Mouse (Mus musculus) MEL (cell line): Measurements from ENCODE around the gene Prrt3. TPM values are rescaled to one million over a fixed set of nuclear protein-coding genes. Genes with fewer than 3 reads are reported as not detected.
A peak's percentile ranks its signal among the peaks of the same experiment; 100 is the strongest.

Experiments
- DNase-seq: peaks from one replicate; pipeline ENCODE4 v3.0.0; 2011; ENCODE audit warnings: low read depth, low spot score
- H3K27ac ChIP-seq: 2 replicates; pipeline ENCODE4 v1.5.1; 2012; ENCODE audit warnings: low read depth, mild to moderate bottlenecking, control low read depth, low read length, moderate library complexity; ENCODE audit not compliant: control insufficient read depth
- H3K27me3 ChIP-seq, 2 experiments: fragments of 150-350 bp in 1 of 2; sonication (generic) in 1 of 2; 2 replicates each; pipeline ENCODE4 v1.6.1; 2012; ENCODE audit warnings: low read length in 2 of 2, mild to moderate bottlenecking in 2 of 2, improper control_type of control experiment in 1 of 2, moderate library complexity in 1 of 2; ENCODE audit not compliant: insufficient read depth in 2 of 2, control insufficient read depth in 1 of 2
- H3K36me3 ChIP-seq, 2 experiments: 2 replicates each; pipeline ENCODE4 v1.6.1; 2012 to 2014; ENCODE audit warnings: low read length in 2 of 2, improper control_type of control experiment in 1 of 2, inconsistent platforms in 1 of 2, mild to moderate bottlenecking in 1 of 2; ENCODE audit not compliant: insufficient read depth in 2 of 2, control insufficient read depth in 1 of 2
- H3K4me1 ChIP-seq, 2 experiments: fragments of 150-350 bp in 1 of 2; sonication (generic) in 1 of 2; 2 replicates each; pipeline ENCODE4 v1.6.1; 2012; ENCODE audit warnings: low read length in 2 of 2, improper control_type of control experiment in 1 of 2, mild to moderate bottlenecking in 1 of 2; ENCODE audit not compliant: insufficient read depth in 2 of 2, control insufficient read depth in 1 of 2
- H3K4me3 ChIP-seq, 2 experiments: fragments of 150-350 bp in 1 of 2; sonication (generic) in 1 of 2; 2 replicates each; pipeline ENCODE4 v1.5.1; 2012; ENCODE audit warnings: low read depth in 2 of 2, low read length in 2 of 2, mild to moderate bottlenecking in 2 of 2, moderate library complexity in 2 of 2, control low read depth in 1 of 2, improper control_type of control experiment in 1 of 2; ENCODE audit not compliant: control insufficient read depth in 1 of 2, insufficient read depth in 1 of 2
- H3K79me2 ChIP-seq: 2 replicates; pipeline ENCODE4 v1.6.1; 2012; ENCODE audit warnings: mild to moderate bottlenecking, low read length, moderate library complexity; ENCODE audit not compliant: control insufficient read depth, poor library complexity, insufficient read depth
- H3K9ac ChIP-seq: 2 replicates; pipeline ENCODE4 v1.6.1; 2012; ENCODE audit warnings: low read depth, mild to moderate bottlenecking, control low read depth, low read length, moderate library complexity; ENCODE audit not compliant: control insufficient read depth, poor library complexity, severe bottlenecking
- H3K9me3 ChIP-seq: fragments of 150-350 bp; sonication (generic); replicated peaks from 2 replicates; pipeline ENCODE4 v1.6.1; 2012; ENCODE audit warnings: mild to moderate bottlenecking, low read length, improper control_type of control experiment, moderate library complexity; ENCODE audit not compliant: insufficient read depth
- BHLHE40 ChIP-seq: IDR thresholded peaks from 2 replicates; pipeline ENCODE4 v1.6.1; 2012; ENCODE audit warnings: low read depth, mild to moderate bottlenecking, inconsistent platforms, low read length, improper control_type of control experiment, borderline replicate concordance
- CHD1 ChIP-seq: IDR thresholded peaks from 2 replicates; pipeline ENCODE4 v1.6.1; 2012; ENCODE audit warnings: low read depth, mild to moderate bottlenecking, inconsistent platforms, low read length, improper control_type of control experiment
- CHD2 ChIP-seq: IDR thresholded peaks from 2 replicates; pipeline ENCODE4 v1.6.1; 2011; ENCODE audit warnings: low read length, improper control_type of control experiment
- E2F4 ChIP-seq: IDR thresholded peaks from 2 replicates; pipeline ENCODE4 v1.6.1; 2011; ENCODE audit warnings: low read depth, low read length, improper control_type of control experiment, borderline replicate concordance
- ELF1 ChIP-seq: IDR thresholded peaks from 2 replicates; pipeline ENCODE4 v1.6.1; 2014; ENCODE audit warnings: low read depth, mild to moderate bottlenecking, inconsistent platforms, low read length, improper control_type of control experiment, moderate library complexity
- EP300 ChIP-seq, 2 experiments: IDR thresholded peaks; 2 replicates each; pipeline ENCODE4 v1.6.1; 2011; ENCODE audit warnings: improper control_type of control experiment in 2 of 2, low read length in 2 of 2, low read depth in 1 of 2, mild to moderate bottlenecking in 1 of 2
- ETS1 ChIP-seq: IDR thresholded peaks from 2 replicates; pipeline ENCODE4 v1.6.1; 2012; ENCODE audit warnings: low read depth, mild to moderate bottlenecking, inconsistent platforms, low read length, improper control_type of control experiment, moderate library complexity
- GABPA ChIP-seq: IDR thresholded peaks from 2 replicates; pipeline ENCODE4 v1.6.1; 2012; ENCODE audit warnings: low read depth, mild to moderate bottlenecking, inconsistent platforms, low read length, improper control_type of control experiment, moderate library complexity
- GATA1 ChIP-seq: IDR thresholded peaks from 2 replicates; pipeline ENCODE4 v1.6.1; 2011; ENCODE audit warnings: low read depth, low read length, improper control_type of control experiment
- HCFC1 ChIP-seq: IDR thresholded peaks from 2 replicates; pipeline ENCODE4 v1.6.1; 2012; ENCODE audit warnings: low read depth, mild to moderate bottlenecking, inconsistent platforms, low read length, improper control_type of control experiment, moderate library complexity
- JUND ChIP-seq: IDR thresholded peaks from 2 replicates; pipeline ENCODE4 v1.6.1; 2011; ENCODE audit warnings: low read depth, mild to moderate bottlenecking, improper control_type of control experiment, low read length
- KAT2A ChIP-seq: conservative IDR thresholded peaks from 2 replicates; pipeline ENCODE4 v1.6.1; 2012; ENCODE audit warnings: low read depth, low read length, improper control_type of control experiment, inconsistent platforms
- MAX ChIP-seq: IDR thresholded peaks from 2 replicates; pipeline ENCODE4 v1.6.1; 2011; ENCODE audit warnings: low read length, improper control_type of control experiment
- MEF2A ChIP-seq: IDR thresholded peaks from 2 replicates; pipeline ENCODE4 v1.6.1; 2014; ENCODE audit warnings: low read depth, mild to moderate bottlenecking, inconsistent platforms, low read length, improper control_type of control experiment; ENCODE audit not compliant: poor library complexity, insufficient replicate concordance, severe bottlenecking; ENCODE audit errors: extremely low read depth
- MXI1 ChIP-seq: IDR thresholded peaks from 2 replicates; pipeline ENCODE4 v1.6.1; 2011; ENCODE audit warnings: mild to moderate bottlenecking, low read depth, low read length, improper control_type of control experiment
- MYB ChIP-seq: IDR thresholded peaks from 2 replicates; pipeline ENCODE4 v1.6.1; 2011; ENCODE audit warnings: mild to moderate bottlenecking, low read depth, low read length, improper control_type of control experiment
- NELFE ChIP-seq: IDR thresholded peaks from 2 replicates; pipeline ENCODE4 v1.6.1; 2011; ENCODE audit warnings: low read depth, low read length, improper control_type of control experiment
- NRF1 ChIP-seq: IDR thresholded peaks from 2 replicates; pipeline ENCODE4 v1.6.1; 2014; ENCODE audit warnings: low read depth, mild to moderate bottlenecking, inconsistent platforms, low read length, improper control_type of control experiment, moderate library complexity; ENCODE audit not compliant: poor library complexity, insufficient read depth, severe bottlenecking
- POLR2A ChIP-seq, 2 experiments: IDR thresholded peaks; 2 replicates each; pipeline ENCODE4 v1.6.1; 2011 to 2012; ENCODE audit warnings: low read length in 2 of 2, mild to moderate bottlenecking in 2 of 2, control low read depth in 1 of 2, improper control_type of control experiment in 1 of 2, low read depth in 1 of 2, moderate library complexity in 1 of 2; ENCODE audit not compliant: control insufficient read depth in 1 of 2, insufficient read depth in 1 of 2, poor library complexity in 1 of 2
- POLR2AphosphoS2 ChIP-seq: IDR thresholded peaks from 2 replicates; pipeline ENCODE4 v1.6.1; 2011; ENCODE audit warnings: low read length, improper control_type of control experiment
- RCOR1 ChIP-seq: IDR thresholded peaks from 2 replicates; pipeline ENCODE4 v1.6.1; 2012; ENCODE audit warnings: low read depth, mild to moderate bottlenecking, inconsistent platforms, low read length, improper control_type of control experiment
- SIN3A ChIP-seq: IDR thresholded peaks from 2 replicates; pipeline ENCODE4 v1.6.1; 2012; ENCODE audit warnings: low read length, improper control_type of control experiment, inconsistent platforms
- TCF12 ChIP-seq: IDR thresholded peaks from 2 replicates; pipeline ENCODE4 v1.6.1; 2014; ENCODE audit warnings: low read depth, mild to moderate bottlenecking, inconsistent platforms, low read length, improper control_type of control experiment, moderate library complexity
- UBTF ChIP-seq: IDR thresholded peaks from 2 replicates; pipeline ENCODE4 v1.6.1; 2012; ENCODE audit warnings: low read depth, mild to moderate bottlenecking, inconsistent platforms, low read length, improper control_type of control experiment, moderate library complexity, borderline replicate concordance; ENCODE audit not compliant: insufficient read depth
- ZMIZ1 ChIP-seq: IDR thresholded peaks from 2 replicates; pipeline ENCODE4 v1.6.1; 2012; ENCODE audit warnings: low read depth, mild to moderate bottlenecking, inconsistent platforms, low read length, improper control_type of control experiment, moderate library complexity
- polyA plus RNA-seq, 2 experiments: library from polyadenylated mRNA; stranded (reverse) in 1 of 2; unstranded in 1 of 2; fragments of >175 nt in 1 of 2; fragments of >200 nt in 1 of 2; gene quantifications; 2 replicates each; pipeline versions ENCODE4 v1.2.1 to v1.2.4; 2012; ENCODE audit warnings: low replicate concordance in 2 of 2, low read depth in 1 of 2; ENCODE audit not compliant: insufficient read length in 2 of 2, insufficient read depth in 1 of 2, missing spikeins in 1 of 2
- total RNA-seq: library from RNA; depleted of rRNA; stranded (reverse); fragments of 300-350 nt; gene quantifications from 2 replicates; pipeline ENCODE4 v1.2.3, GENCODE M21; 2012

Gene Prrt3
- total and polyA plus RNA-seq, 3 experiments, result 0.08 to 0.10 TPM; not detected in 1

DNA sequence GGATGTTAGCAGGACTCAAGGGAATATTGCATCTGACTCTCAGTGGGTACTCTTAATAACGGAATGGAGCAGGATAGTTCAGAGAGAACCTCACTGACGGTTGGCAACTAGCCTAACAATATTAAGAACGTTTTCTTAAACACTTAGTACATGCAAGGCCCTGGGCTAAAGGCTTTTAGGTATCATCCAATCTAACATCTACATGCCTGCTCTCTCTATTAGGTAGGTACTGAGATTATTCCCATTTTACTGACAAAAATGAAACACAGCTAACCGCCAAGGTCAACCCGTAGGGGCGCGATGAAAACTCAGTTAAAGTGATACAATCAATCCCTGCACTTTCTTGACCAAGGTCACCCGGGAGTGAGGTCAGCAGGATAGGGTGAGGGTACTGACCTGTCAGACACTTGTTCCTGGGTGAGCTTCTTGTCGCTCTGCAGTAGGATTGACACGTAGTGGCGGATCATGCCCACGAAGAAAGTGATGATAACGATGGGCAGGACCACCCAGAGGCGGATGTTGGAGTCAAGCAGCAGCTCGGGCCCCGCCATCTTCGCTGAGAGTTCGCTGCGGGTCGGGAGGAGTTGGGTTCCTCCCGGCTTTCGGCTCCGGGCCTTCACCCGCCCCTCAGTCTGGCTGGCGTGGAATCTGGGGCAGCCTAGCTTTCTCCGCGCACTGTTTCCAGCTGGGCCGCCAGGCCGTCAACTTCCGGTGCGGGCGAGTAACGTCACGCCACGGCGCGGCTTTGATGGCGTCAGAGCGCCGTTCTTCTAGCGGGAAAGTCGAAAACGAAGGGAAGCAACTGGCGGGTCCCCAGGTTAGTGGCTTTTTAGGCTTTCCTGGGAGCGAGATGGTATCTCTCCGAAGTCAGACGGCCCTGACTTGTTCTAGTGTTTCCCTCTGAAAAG, 29.5 kb upstream of the Prrt3 start, which contains the start of the genes Emc3 and Fancd2:
Gene Emc3 (minus strand): TSS at position 721 of the 908 bp plus-strand sequence.
Gene Fancd2 (plus strand): TSS at position 751 of the 908 bp plus-strand sequence.
- Histone ChIP-seq H3K79me2 (peaks cover 32% of the 10 kb centered on the region), H3K27me3 (no peaks in the 10 kb centered on the region), H3K4me3 (peak within 1 kb of the TSS; percentile 55 to 88), H3K9ac (peak within 1 kb of the TSS; percentile 76)
- TF ChIP-seq EP300 (IDR thresholded peaks at IDR 0.05; ENCODE audit: low read depth in 1 of 2, low read length in 2 of 2) (0 out of 4 replicates have a peak, but pooled peaks of 1 of the 2 experiments have one; percentile 32), GATA1 (peak; percentile 60), CHD1 (no peak), NELFE (peak; percentile 87), ETS1 (peak; percentile 78), RCOR1 (no peak), ZMIZ1 (no peak), MXI1 (peak; percentile 92), POLR2A (IDR thresholded peaks at IDR 0.05; ENCODE audit: control insufficient read depth in 1 of 2, insufficient read depth in 1 of 2, low read depth in 1 of 2, low read length in 2 of 2, poor library complexity in 1 of 2) (peak; percentile 55 to 84; a peak in 3 of 4 replicates), JUND (no peak), SIN3A (peak; percentile 100), HCFC1 (peak; percentile 97), ELF1 (peak; percentile 98), TCF12 (peak; percentile 66), MAX (peak; percentile 64; the same call in 1 of the 2 replicates), E2F4 (peak; percentile 97), KAT2A (peak; percentile 82)
- TF ChIP-seq, all 39 proteins: peak for 13
- H3K27ac ChIP-seq, result peak within 1 kb of the TSS; percentile 76
- peaks cover 0 to 12% of the 10 kb centered on the region in 2 experiments; a peak in 2 of 4 replicates for H3K36me3 ChIP-seq
- DNase-seq, result peak; percentile 94
- H3K4me1 ChIP-seq, result peaks cover 8% of the 10 kb centered on the region in 2 experiments; a peak in 3 of 4 replicates
- no peaks in the 10 kb centered on the region for H3K9me3 ChIP-seq

DNA sequence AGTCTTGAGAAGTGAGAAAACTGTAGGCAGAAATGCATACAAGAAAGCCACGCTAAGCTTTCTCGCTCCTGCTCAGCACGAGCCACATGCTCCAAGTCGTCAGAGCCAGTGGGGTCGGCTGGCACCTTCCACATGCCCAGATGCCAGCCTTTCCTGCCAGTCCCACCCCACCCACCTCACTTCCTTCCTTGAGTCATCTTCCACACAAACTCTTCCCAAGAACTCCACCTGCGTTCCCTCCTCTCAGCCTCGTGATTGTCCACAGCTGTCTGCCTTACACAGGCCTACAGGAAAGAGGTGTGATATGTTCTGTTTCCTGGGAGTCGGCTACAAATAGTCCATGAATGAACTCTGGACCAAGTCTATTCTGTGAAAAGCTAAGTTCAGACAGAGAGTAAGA, 21.7 kb upstream of the Prrt3 start:
- Histone ChIP-seq H3K4me1 (peaks cover 3 to 6% of the 10 kb centered on the region in 2 experiments; a peak in 3 of 4 replicates), H3K27me3 (no peaks in the 10 kb centered on the region), H3K27ac (no peak overlapping the region), H3K36me3 (peaks cover 6 to 17% of the 10 kb centered on the region in 2 experiments), H3K79me2 (peaks cover 13% of the 10 kb centered on the region; the same call in 1 of the 2 replicates), H3K9me3 (no peaks in the 10 kb centered on the region), H3K4me3 (no peak overlapping the region), H3K9ac (no peak overlapping the region)
- DNase-seq, result no peak
- TF ChIP-seq CHD2, result no peak
- TF ChIP-seq MXI1, result no peak
- TF ChIP-seq BHLHE40, result no peak
- TF ChIP-seq MEF2A, result no peak
- no peak for TF ChIP-seq EP300 (IDR thresholded peaks at IDR 0.05; ENCODE audit: low read depth in 1 of 2, low read length in 2 of 2)
- no peak for TF ChIP-seq ETS1
- no peak for TF ChIP-seq KAT2A
- no peak for TF ChIP-seq CHD1
- TF ChIP-seq POLR2A (IDR thresholded peaks at IDR 0.05; ENCODE audit: control insufficient read depth in 1 of 2, insufficient read depth in 1 of 2, low read depth in 1 of 2, low read length in 2 of 2, poor library complexity in 1 of 2), result no peak
- no peak for TF ChIP-seq NRF1
- no peak for TF ChIP-seq GABPA
- TF ChIP-seq POLR2AphosphoS2, result no peak
- TF ChIP-seq MAX, result no peak
- TF ChIP-seq MYB, result no peak
- no peak for TF ChIP-seq UBTF
